Mouse (Mus musculus) liver, embryonic 14.5 days (tissue): ENCODE results near the gene Slco4a1. TPM values are rescaled to one million over a fixed set of nuclear protein-coding genes. Genes with fewer than 3 reads are reported as not detected.

Experiments used
- ATAC-seq: fragments of 200-750 bp; cut with Nextera tagmentation; 2 replicates; pipeline ENCODE4 v1.8.0; 2017; ENCODE audit warnings: moderate number of reproducible peaks, mild to moderate bottlenecking, moderate library complexity; ENCODE audit not compliant: insufficient read depth
- DNase-seq, 3 experiments: peaks; one replicate each; pipeline ENCODE4 v3.0.0-alpha.2; 2012 to 2013; ENCODE audit warnings: low read depth in 3 of 3, low spot score in 3 of 3
- H3K27ac ChIP-seq: fragments of 300-500 bp; sonication (generic); 2 replicates; pipeline ENCODE4 v1.5.1; 2014; ENCODE audit warnings: moderate library complexity, mild to moderate bottlenecking, control low read depth, inconsistent platforms
- H3K27me3 ChIP-seq: fragments of 300-500 bp; sonication (generic); 2 replicates; pipeline ENCODE4 v1.6.1; 2014; ENCODE audit warnings: mild to moderate bottlenecking, low read length, moderate library complexity; ENCODE audit not compliant: control insufficient read depth, insufficient read depth
- H3K36me3 ChIP-seq: fragments of 300-500 bp; sonication (generic); replicated peaks from 2 replicates; pipeline ENCODE4 v1.6.1; 2014; ENCODE audit warnings: low read depth; ENCODE audit not compliant: control insufficient read depth, insufficient read depth
- H3K4me1 ChIP-seq, 2 experiments: fragments of 200-500 bp in 1 of 2; fragments of 300-500 bp in 1 of 2; sonication (generic) in 1 of 2; replicated peaks; 2 replicates each; pipeline ENCODE4 v1.6.1; 2012 to 2014; ENCODE audit warnings: antibody characterized with exemption in 1 of 2, inconsistent platforms in 1 of 2, low read length in 1 of 2; ENCODE audit not compliant: control insufficient read depth in 2 of 2, insufficient read depth in 2 of 2
- H3K4me2 ChIP-seq: fragments of 300-500 bp; sonication (generic); 2 replicates; pipeline ENCODE4 v1.6.1; 2014; ENCODE audit warnings: low read depth, mild to moderate bottlenecking, control low read depth, moderate library complexity
- H3K4me3 ChIP-seq, 2 experiments: fragments of 200-500 bp in 1 of 2; fragments of 300-500 bp in 1 of 2; sonication (generic) in 1 of 2; 2 replicates each; pipeline ENCODE4 v1.5.1; 2012 to 2014; ENCODE audit warnings: low read depth in 2 of 2, low read length in 2 of 2, mild to moderate bottlenecking in 2 of 2, control low read depth in 1 of 2, inconsistent platforms in 1 of 2, moderate library complexity in 1 of 2; ENCODE audit not compliant: insufficient read depth in 1 of 2
- H3K9ac ChIP-seq: fragments of 300-500 bp; sonication (generic); replicated peaks from 2 replicates; pipeline ENCODE4 v1.6.1; 2014; ENCODE audit warnings: mild to moderate bottlenecking, control low read depth, moderate library complexity
- H3K9me3 ChIP-seq: fragments of 300-500 bp; sonication (generic); 2 replicates; pipeline ENCODE4 v1.6.1; 2016; ENCODE audit warnings: low read length, mixed read lengths; ENCODE audit not compliant: control insufficient read depth
- CTCF ChIP-seq: IDR thresholded peaks from 2 replicates; pipeline ENCODE4 v1.5.1; 2016; ENCODE audit warnings: antibody characterized with exemption, low read depth, control low read depth
- EP300 ChIP-seq: IDR thresholded peaks from 2 replicates; pipeline ENCODE4 v1.6.1; 2016; ENCODE audit warnings: antibody characterized with exemption, low read depth
- WGBS: fragments of 180-500 bp; shearing (Covaris S2); extraction: QIAGEN DNeasy Blood & Tissue Kit; methylation state at CpG from one replicate; pipeline ENCODE4 v1.1.7; 2014; ENCODE audit not compliant: insufficient replicate concordance; 5-methylcytosine and 5-hydroxymethylcytosine counted together
- polyA plus RNA-seq, 2 experiments: library from polyadenylated mRNA; depleted of rRNA in 1 of 2; stranded (reverse) in 1 of 2; unstranded in 1 of 2; fragments of >200 nt; fragmentation: Nextera tagmentation in 1 of 2; extraction: Ambion mirVana in 1 of 2; gene quantifications; 2 replicates each; pipeline versions ENCODE4 v1.2.1 to v1.2.3; 2012 to 2014

Gene Slco4a1
- polyA plus RNA-seq, 2 experiments = 0.28 to 0.65 TPM

- Histone ChIP-seq H3K36me3 (no peaks in the 10 kb centered on the region), H3K4me2 (no peak overlapping the region), H3K4me3 (no peak overlapping the region), H3K4me1 (no peaks in the 10 kb centered on the region), H3K27me3 (no peaks in the 10 kb centered on the region), H3K9me3 (no peaks in the 10 kb centered on the region), H3K27ac (no peak overlapping the region), H3K9ac (no peak overlapping the region)
- no peak for ATAC-seq
- DNase-seq = no peak
- no peak for TF ChIP-seq EP300
- no peak for TF ChIP-seq CTCF
- WGBS = 45% methylated on average over 11 of the region's 11 CpGs
Observed at GRCm38 (mm10) chr2:180430648-180431047, 25.4 kb upstream of the Slco4a1 start.

DNA sequence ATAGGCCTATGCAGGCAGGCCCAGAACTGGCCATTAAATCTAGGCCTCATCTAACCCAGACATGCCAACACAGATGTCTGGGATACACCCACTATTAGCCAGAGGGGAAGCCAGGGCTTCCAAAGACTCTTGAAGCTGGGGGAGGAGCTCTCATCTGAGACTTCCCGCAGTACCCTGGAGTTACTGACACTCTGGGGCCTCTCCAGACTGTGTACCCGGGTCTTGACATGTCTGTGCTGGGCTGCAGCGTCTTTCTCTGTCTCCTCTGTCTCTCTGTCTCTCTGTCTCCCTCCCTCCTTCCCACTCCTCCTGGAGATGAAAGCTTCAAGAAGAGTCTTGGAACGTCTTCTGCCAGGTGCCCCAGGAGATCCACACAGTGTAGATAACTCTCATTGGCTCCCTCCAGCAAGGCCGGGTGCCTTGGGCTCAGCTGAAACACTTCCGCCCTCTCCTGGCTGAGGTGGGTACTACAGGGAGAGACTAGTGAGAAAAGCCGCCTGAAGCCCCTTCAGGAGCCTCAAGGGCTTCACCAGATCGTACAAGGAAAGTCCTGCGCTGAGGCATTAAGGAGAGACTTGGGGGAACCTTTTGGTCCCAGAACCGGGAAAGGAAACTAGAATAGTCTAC is 23.9 kb upstream of the Slco4a1 start:
- ATAC-seq (peak; percentile 17; the same call in 1 of the 2 replicates), DNase-seq (peak; percentile 22 to 31 (median 30))
- Histone ChIP-seq H3K27me3 (no peaks in the 10 kb centered on the region), H3K4me1 (peaks cover 0 to 3% of the 10 kb centered on the region in 2 experiments; a peak in 2 of 4 replicates), H3K36me3 (no peaks in the 10 kb centered on the region), H3K4me3 (no peak overlapping the region), H3K9me3 (no peaks in the 10 kb centered on the region), H3K4me2 (no peak overlapping the region), H3K9ac (no peak overlapping the region), H3K27ac (no peak overlapping the region)
- TF ChIP-seq EP300 (no peak), CTCF (peak; percentile 90)
- 22% methylated on average over 10 of the region's 10 CpGs for WGBS

DNA sequence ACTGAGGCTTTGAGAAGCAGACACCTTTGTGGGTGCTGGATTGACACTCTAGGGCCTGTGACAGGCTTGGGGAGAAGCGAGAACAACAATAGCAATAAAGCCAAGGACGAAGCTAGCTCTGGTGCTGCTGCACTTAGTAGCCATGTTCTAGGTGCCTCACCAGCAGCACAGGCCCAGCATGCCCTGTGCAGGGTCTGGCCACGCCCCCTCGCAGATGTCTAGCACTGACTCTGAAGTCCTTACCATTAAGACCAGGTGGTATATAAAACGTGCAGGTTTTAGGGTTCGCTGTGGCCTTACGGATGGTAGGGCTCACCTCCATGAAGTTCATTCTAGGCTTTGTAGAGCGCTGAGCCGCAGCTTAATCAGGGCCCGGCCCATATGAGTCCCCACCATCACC is 23.3 kb upstream of the Slco4a1 start:
- H3K4me1 ChIP-seq = peaks cover 0 to 9% of the 10 kb centered on the region in 2 experiments; a peak in 2 of 4 replicates
- no peak overlapping the region for H3K4me2 ChIP-seq
- H3K4me3 ChIP-seq = no peak overlapping the region
- no peaks in the 10 kb centered on the region for H3K36me3 ChIP-seq
- no peak overlapping the region for H3K9ac ChIP-seq
- 60% methylated on average over 10 of the region's 10 CpGs for WGBS
- TF ChIP-seq CTCF (no peak), EP300 (no peak)
- H3K27ac ChIP-seq = no peak overlapping the region
- DNase-seq (no peak), ATAC-seq (no peak)
- H3K9me3 ChIP-seq = no peaks in the 10 kb centered on the region
- no peaks in the 10 kb centered on the region for H3K27me3 ChIP-seq

GRCm38 (mm10) chr2:180433350-180433749 is 22.7 kb upstream of the Slco4a1 start:
- no peak for DNase-seq
- Histone ChIP-seq H3K27ac (no peak overlapping the region), H3K4me3 (no peak overlapping the region), H3K27me3 (no peaks in the 10 kb centered on the region), H3K4me1 (peaks cover 0 to 10% of the 10 kb centered on the region in 2 experiments; a peak in 2 of 4 replicates), H3K9me3 (no peaks in the 10 kb centered on the region), H3K9ac (no peak overlapping the region), H3K4me2 (no peak overlapping the region), H3K36me3 (no peaks in the 10 kb centered on the region)
- TF ChIP-seq EP300 = no peak
- no peak for TF ChIP-seq CTCF
- 54% methylated on average over 7 of the region's 7 CpGs for WGBS
- no peak for ATAC-seq

DNA sequence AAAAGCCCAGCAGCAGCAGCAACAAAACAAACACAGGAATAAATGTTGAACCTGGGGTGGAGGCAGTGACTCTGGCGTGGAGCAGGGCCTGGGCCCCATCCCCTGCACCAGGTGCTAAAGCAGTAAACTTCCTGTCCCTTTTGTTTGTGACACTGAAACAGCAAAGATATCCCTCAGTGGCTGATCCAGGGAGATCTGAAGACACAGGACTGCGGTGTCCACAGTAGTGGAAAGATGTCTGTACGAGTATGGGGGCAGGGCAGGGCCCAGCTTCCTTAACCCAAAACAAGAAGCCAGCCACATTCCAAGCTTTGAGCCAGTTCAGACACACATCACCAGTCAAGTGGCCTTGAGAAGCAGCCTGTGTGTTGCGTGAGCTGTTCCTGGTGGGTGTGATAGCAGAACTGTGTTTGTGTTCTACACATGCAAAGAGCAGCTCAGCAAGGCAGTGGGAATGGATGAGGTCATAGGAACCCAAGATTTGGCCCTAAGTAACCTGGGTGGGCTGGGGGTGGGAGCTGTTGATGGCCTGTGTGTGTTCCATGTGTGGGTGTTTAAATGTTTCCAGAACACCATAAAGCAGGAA is 20.6 kb upstream of the Slco4a1 start:
- Histone ChIP-seq H3K36me3 (no peaks in the 10 kb centered on the region), H3K27ac (no peak overlapping the region), H3K4me1 (peaks cover 0 to 10% of the 10 kb centered on the region in 2 experiments; a peak in 2 of 4 replicates), H3K4me3 (no peak overlapping the region), H3K27me3 (no peaks in the 10 kb centered on the region), H3K4me2 (no peak overlapping the region), H3K9ac (no peak overlapping the region), H3K9me3 (no peaks in the 10 kb centered on the region)
- WGBS = 33% methylated on average over 4 of the region's 4 CpGs
- DNase-seq = no peak
- TF ChIP-seq CTCF = no peak
- no peak for TF ChIP-seq EP300
- ATAC-seq = no peak
